Mouse (Mus musculus) MEL (cell line): ENCODE results near the gene Noxa1. TPM values are rescaled to one million over a fixed set of nuclear protein-coding genes. Genes with fewer than 3 reads are reported as not detected.

ENCODE experiments used
- DNase-seq: peaks from one replicate; pipeline ENCODE4 v3.0.0; 2011; ENCODE audit warnings: low read depth, low spot score
- H3K27ac ChIP-seq: 2 replicates; pipeline ENCODE4 v1.5.1; 2012; ENCODE audit warnings: low read depth, mild to moderate bottlenecking, control low read depth, low read length, moderate library complexity; ENCODE audit not compliant: control insufficient read depth
- H3K27me3 ChIP-seq, 2 experiments: fragments of 150-350 bp in 1 of 2; sonication (generic) in 1 of 2; 2 replicates each; pipeline ENCODE4 v1.6.1; 2012; ENCODE audit warnings: low read length in 2 of 2, mild to moderate bottlenecking in 2 of 2, improper control_type of control experiment in 1 of 2, moderate library complexity in 1 of 2; ENCODE audit not compliant: insufficient read depth in 2 of 2, control insufficient read depth in 1 of 2
- H3K36me3 ChIP-seq, 2 experiments: 2 replicates each; pipeline ENCODE4 v1.6.1; 2012 to 2014; ENCODE audit warnings: low read length in 2 of 2, improper control_type of control experiment in 1 of 2, inconsistent platforms in 1 of 2, mild to moderate bottlenecking in 1 of 2; ENCODE audit not compliant: insufficient read depth in 2 of 2, control insufficient read depth in 1 of 2
- H3K4me1 ChIP-seq, 2 experiments: fragments of 150-350 bp in 1 of 2; sonication (generic) in 1 of 2; 2 replicates each; pipeline ENCODE4 v1.6.1; 2012; ENCODE audit warnings: low read length in 2 of 2, improper control_type of control experiment in 1 of 2, mild to moderate bottlenecking in 1 of 2; ENCODE audit not compliant: insufficient read depth in 2 of 2, control insufficient read depth in 1 of 2
- H3K4me3 ChIP-seq, 2 experiments: fragments of 150-350 bp in 1 of 2; sonication (generic) in 1 of 2; 2 replicates each; pipeline ENCODE4 v1.5.1; 2012; ENCODE audit warnings: low read depth in 2 of 2, low read length in 2 of 2, mild to moderate bottlenecking in 2 of 2, moderate library complexity in 2 of 2, control low read depth in 1 of 2, improper control_type of control experiment in 1 of 2; ENCODE audit not compliant: control insufficient read depth in 1 of 2, insufficient read depth in 1 of 2
- H3K79me2 ChIP-seq: 2 replicates; pipeline ENCODE4 v1.6.1; 2012; ENCODE audit warnings: mild to moderate bottlenecking, low read length, moderate library complexity; ENCODE audit not compliant: control insufficient read depth, poor library complexity, insufficient read depth
- H3K9ac ChIP-seq: 2 replicates; pipeline ENCODE4 v1.6.1; 2012; ENCODE audit warnings: low read depth, mild to moderate bottlenecking, control low read depth, low read length, moderate library complexity; ENCODE audit not compliant: control insufficient read depth, poor library complexity, severe bottlenecking
- H3K9me3 ChIP-seq: fragments of 150-350 bp; sonication (generic); replicated peaks from 2 replicates; pipeline ENCODE4 v1.6.1; 2012; ENCODE audit warnings: mild to moderate bottlenecking, low read length, improper control_type of control experiment, moderate library complexity; ENCODE audit not compliant: insufficient read depth
- CTCF ChIP-seq, 3 experiments: IDR thresholded peaks in 2 of 3; conservative IDR thresholded peaks in 1 of 3; 2 replicates each; pipeline ENCODE4 v1.5.1; 2011 to 2012; ENCODE audit warnings: low read length in 3 of 3, low read depth in 2 of 3, mild to moderate bottlenecking in 2 of 3, improper control_type of control experiment in 1 of 3, inconsistent platforms in 1 of 3, mixed read lengths in 1 of 3, moderate library complexity in 1 of 3; ENCODE audit not compliant: control insufficient read depth in 1 of 3, insufficient read depth in 1 of 3, poor library complexity in 1 of 3, severe bottlenecking in 1 of 3
- EP300 ChIP-seq, 2 experiments: IDR thresholded peaks; 2 replicates each; pipeline ENCODE4 v1.6.1; 2011; ENCODE audit warnings: improper control_type of control experiment in 2 of 2, low read length in 2 of 2, low read depth in 1 of 2, mild to moderate bottlenecking in 1 of 2
- ETS1 ChIP-seq: IDR thresholded peaks from 2 replicates; pipeline ENCODE4 v1.6.1; 2012; ENCODE audit warnings: low read depth, mild to moderate bottlenecking, inconsistent platforms, low read length, improper control_type of control experiment, moderate library complexity
- GATA1 ChIP-seq: IDR thresholded peaks from 2 replicates; pipeline ENCODE4 v1.6.1; 2011; ENCODE audit warnings: low read depth, low read length, improper control_type of control experiment
- HCFC1 ChIP-seq: IDR thresholded peaks from 2 replicates; pipeline ENCODE4 v1.6.1; 2012; ENCODE audit warnings: low read depth, mild to moderate bottlenecking, inconsistent platforms, low read length, improper control_type of control experiment, moderate library complexity
- JUND ChIP-seq: IDR thresholded peaks from 2 replicates; pipeline ENCODE4 v1.6.1; 2011; ENCODE audit warnings: low read depth, mild to moderate bottlenecking, improper control_type of control experiment, low read length
- MAX ChIP-seq: IDR thresholded peaks from 2 replicates; pipeline ENCODE4 v1.6.1; 2011; ENCODE audit warnings: low read length, improper control_type of control experiment
- MAZ ChIP-seq: IDR thresholded peaks from 2 replicates; pipeline ENCODE4 v1.6.1; 2012; ENCODE audit warnings: low read depth, mild to moderate bottlenecking, inconsistent platforms, low read length, improper control_type of control experiment
- MEF2A ChIP-seq: IDR thresholded peaks from 2 replicates; pipeline ENCODE4 v1.6.1; 2014; ENCODE audit warnings: low read depth, mild to moderate bottlenecking, inconsistent platforms, low read length, improper control_type of control experiment; ENCODE audit not compliant: poor library complexity, insufficient replicate concordance, severe bottlenecking; ENCODE audit errors: extremely low read depth
- MYC ChIP-seq: IDR thresholded peaks from 2 replicates; pipeline ENCODE4 v1.6.1; 2011; ENCODE audit warnings: low read depth, mild to moderate bottlenecking, low read length, improper control_type of control experiment, moderate library complexity
- NELFE ChIP-seq: IDR thresholded peaks from 2 replicates; pipeline ENCODE4 v1.6.1; 2011; ENCODE audit warnings: low read depth, low read length, improper control_type of control experiment
- POLR2AphosphoS2 ChIP-seq: IDR thresholded peaks from 2 replicates; pipeline ENCODE4 v1.6.1; 2011; ENCODE audit warnings: low read length, improper control_type of control experiment
- RAD21 ChIP-seq: IDR thresholded peaks from 2 replicates; pipeline ENCODE4 v1.6.1; 2011; ENCODE audit warnings: mild to moderate bottlenecking, low read depth, low read length, improper control_type of control experiment
- RCOR1 ChIP-seq: IDR thresholded peaks from 2 replicates; pipeline ENCODE4 v1.6.1; 2012; ENCODE audit warnings: low read depth, mild to moderate bottlenecking, inconsistent platforms, low read length, improper control_type of control experiment
- SMC3 ChIP-seq: IDR thresholded peaks from 2 replicates; pipeline ENCODE4 v1.6.1; 2011; ENCODE audit warnings: low read depth, low read length, improper control_type of control experiment
- TBP ChIP-seq: IDR thresholded peaks from 2 replicates; pipeline ENCODE4 v1.8.0; 2011; ENCODE audit warnings: low read depth, low read length, improper control_type of control experiment
- USF1 ChIP-seq: IDR thresholded peaks from 2 replicates; pipeline ENCODE4 v1.6.1; 2014; ENCODE audit warnings: low read depth, mild to moderate bottlenecking, inconsistent platforms, low read length, improper control_type of control experiment, moderate library complexity
- ZC3H11A ChIP-seq: IDR thresholded peaks from 2 replicates; pipeline ENCODE4 v1.6.1; 2012; ENCODE audit warnings: low read depth, mild to moderate bottlenecking, inconsistent platforms, low read length, improper control_type of control experiment
- ZKSCAN1 ChIP-seq: IDR thresholded peaks from 2 replicates; pipeline ENCODE4 v1.6.1; 2012; ENCODE audit warnings: low read depth, mild to moderate bottlenecking, inconsistent platforms, low read length, improper control_type of control experiment, moderate library complexity
- ZMIZ1 ChIP-seq: IDR thresholded peaks from 2 replicates; pipeline ENCODE4 v1.6.1; 2012; ENCODE audit warnings: low read depth, mild to moderate bottlenecking, inconsistent platforms, low read length, improper control_type of control experiment, moderate library complexity
- ZNF384 ChIP-seq: IDR thresholded peaks from 2 replicates; pipeline ENCODE4 v1.6.1; 2012; ENCODE audit warnings: low read depth, mild to moderate bottlenecking, inconsistent platforms, low read length, improper control_type of control experiment
- polyA plus RNA-seq, 2 experiments: library from polyadenylated mRNA; stranded (reverse) in 1 of 2; unstranded in 1 of 2; fragments of >175 nt in 1 of 2; fragments of >200 nt in 1 of 2; gene quantifications; 2 replicates each; pipeline versions ENCODE4 v1.2.1 to v1.2.4; 2012; ENCODE audit warnings: low replicate concordance in 2 of 2, low read depth in 1 of 2; ENCODE audit not compliant: insufficient read length in 2 of 2, insufficient read depth in 1 of 2, missing spikeins in 1 of 2
- total RNA-seq: library from RNA; depleted of rRNA; stranded (reverse); fragments of 300-350 nt; gene quantifications from 2 replicates; pipeline ENCODE4 v1.2.3, GENCODE M21; 2012

Noxa1 gene
- total and polyA plus RNA-seq, 3 experiments: 0.08 to 0.10 TPM; not detected in 1

- 0 out of 4 replicates have a peak, but pooled peaks cover 0 to 4% of the 10 kb centered on the region in 2 experiments for H3K36me3 ChIP-seq
- no peak overlapping the region for H3K4me3 ChIP-seq
- no peaks in the 10 kb centered on the region for H3K27me3 ChIP-seq
- TF ChIP-seq NELFE (no peak), GATA1 (no peak), ZC3H11A (peak; percentile 66), ZKSCAN1 (no peak), MEF2A (no peak), RAD21 (peak; percentile 83), CTCF (IDR thresholded peaks at IDR 0.05 in 2 of 3, conservative IDR thresholded peaks at IDR 0.05 in 1 of 3; ENCODE audit: control insufficient read depth in 1 of 3, insufficient read depth in 1 of 3, low read depth in 2 of 3, low read length in 3 of 3, poor library complexity in 1 of 3, severe bottlenecking in 1 of 3) (peak; percentile 80 to 89 (median 85)), SMC3 (peak; percentile 70)
- H3K4me1 ChIP-seq: peaks cover 0 to 9% of the 10 kb centered on the region in 2 experiments; a peak in 2 of 4 replicates
- H3K27ac ChIP-seq: no peak overlapping the region
- no peaks in the 10 kb centered on the region for H3K79me2 ChIP-seq
- no peak overlapping the region for H3K9ac ChIP-seq
- no peaks in the 10 kb centered on the region for H3K9me3 ChIP-seq
- DNase-seq: peak; percentile 65
Observed at GRCm38 (mm10) chr2:25127206-25127605, 32.3 kb upstream of the Noxa1 start.

- Histone ChIP-seq H3K79me2 (no peaks in the 10 kb centered on the region), H3K9me3 (no peaks in the 10 kb centered on the region), H3K27me3 (no peaks in the 10 kb centered on the region), H3K4me1 (peaks cover 0 to 9% of the 10 kb centered on the region in 2 experiments; a peak in 2 of 4 replicates), H3K27ac (no peak overlapping the region), H3K9ac (no peak overlapping the region), H3K36me3 (0 out of 4 replicates have a peak, but pooled peaks cover 0 to 4% of the 10 kb centered on the region in 2 experiments), H3K4me3 (no peak overlapping the region)
- DNase-seq: no peak
- TF ChIP-seq ZNF384 (peak; percentile 53; the same call in 1 of the 2 replicates), ETS1 (no peak), MYC (no peak), TBP (no peak)
Observed at GRCm38 (mm10) chr2:25126011-25127010, 31.4 kb upstream of the Noxa1 start.

DNA sequence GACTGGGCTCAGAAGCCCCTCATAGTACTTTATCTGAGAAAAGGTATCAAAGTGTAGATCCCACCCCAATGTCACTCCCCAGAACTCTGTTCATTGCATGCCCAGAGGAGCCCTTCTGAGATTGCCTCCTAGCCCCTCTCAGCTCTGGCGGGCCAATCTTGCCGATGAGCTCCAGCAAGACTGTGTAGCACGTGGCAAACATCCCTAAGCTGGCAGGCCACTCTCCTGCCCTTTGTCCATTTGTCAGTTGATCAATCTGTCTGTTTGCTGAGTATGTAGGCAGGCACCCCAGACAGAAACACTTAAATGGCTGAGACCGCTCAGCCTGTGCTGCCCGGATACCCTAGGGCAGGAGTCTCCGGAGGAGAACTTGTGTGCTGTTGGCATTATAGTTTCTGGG, 30.2 kb upstream of the Noxa1 start:
- no peak for DNase-seq
- Histone ChIP-seq H3K9me3 (no peaks in the 10 kb centered on the region), H3K4me1 (peaks cover 0 to 9% of the 10 kb centered on the region in 2 experiments; a peak in 2 of 4 replicates), H3K9ac (no peak overlapping the region), H3K36me3 (0 out of 4 replicates have a peak, but pooled peaks cover 0 to 4% of the 10 kb centered on the region in 2 experiments), H3K4me3 (no peak overlapping the region), H3K27ac (no peak overlapping the region), H3K79me2 (no peaks in the 10 kb centered on the region), H3K27me3 (no peaks in the 10 kb centered on the region)
- TF ChIP-seq ETS1: no peak
- no peak for TF ChIP-seq ZNF384
- no peak for TF ChIP-seq RAD21
- TF ChIP-seq POLR2AphosphoS2: no peak
- no peak for TF ChIP-seq MYC
- no peak for TF ChIP-seq EP300 (IDR thresholded peaks at IDR 0.05; ENCODE audit: low read depth in 1 of 2, low read length in 2 of 2)
- no peak for TF ChIP-seq ZMIZ1
- no peak for TF ChIP-seq RCOR1
- TF ChIP-seq GATA1: no peak
- no peak for TF ChIP-seq USF1
- no peak for TF ChIP-seq MAX
- TF ChIP-seq MAZ: no peak
- no peak for TF ChIP-seq JUND
- no peak for TF ChIP-seq HCFC1
